Mouse (Mus musculus): ENCODE measurements around the gene Ptbp1. TPM values are rescaled to one million over a fixed set of nuclear protein-coding genes. Genes with fewer than 3 reads are reported as not detected.
A peak's percentile ranks its signal among the peaks of the same experiment; 100 is the strongest.
"Not testable (repeated sequence)": the region's sequence is repeated elsewhere in the genome, so short reads cannot be mapped to it uniquely, and the experiment has no call there.

Ptbp1 gene
- polyA plus RNA-seq, 1 experiment from 2014 or later: 202 TPM

GRCm38 (mm10) chr10:79874290-79874862, 20.1 kb downstream of the Ptbp1 start, which contains the start of the genes Prtn3 and Plppr3:
Gene Prtn3 (plus strand): TSS chr10:79874476.
Gene Plppr3 (minus strand): TSS chr10:79874634.
- H3K9ac ChIP-seq (replicated peaks): peak within 1 kb of the TSS; percentile 94
- peak within 1 kb of the TSS; percentile 74 for H3K4me2 ChIP-seq (replicated peaks)
- peak; percentile 92 for ATAC-seq (ENCODE audit: low FRiP score, low read depth)
- under 1% methylated on average over 48 of the region's 57 CpGs for WGBS
- H3K27ac ChIP-seq (replicated peaks): peak within 1 kb of the TSS; percentile 94
- H3K27me3 ChIP-seq: peaks cover 5% of the 10 kb centered on the region; the same call in 1 of the 2 replicates
- H3K4me1 ChIP-seq: peaks cover 36% of the 10 kb centered on the region
- H3K9me3 ChIP-seq: no peaks in the 10 kb centered on the region
- peaks cover 25% of the 10 kb centered on the region for H3K36me3 ChIP-seq
- H3K4me3 ChIP-seq: peak within 1 kb of the TSS; percentile 78

GRCm38 (mm10) chr10:79877174-79877573, 22.9 kb downstream of the Ptbp1 start:
- Histone ChIP-seq H3K4me2 (replicated peaks) (no peak overlapping the region), H3K27me3 (peaks cover 32% of the 10 kb centered on the region), H3K9me3 (no peaks in the 10 kb centered on the region), H3K4me3 (no peak overlapping the region), H3K4me1 (peaks cover 33% of the 10 kb centered on the region), H3K27ac (replicated peaks) (no peak overlapping the region), H3K36me3 (0 out of 2 replicates have a peak, but pooled peaks cover under 1% of the 10 kb centered on the region), H3K9ac (replicated peaks) (no peak overlapping the region)
- 53% methylated on average over 1 of the region's 1 CpGs for WGBS
- ATAC-seq (ENCODE audit: low FRiP score, low read depth): no peak

GRCm38 (mm10) chr10:79877757-79878156, 23.5 kb downstream of the Ptbp1 start:
- no peak overlapping the region for H3K27ac ChIP-seq (replicated peaks)
- peaks cover 32% of the 10 kb centered on the region for H3K4me1 ChIP-seq
- no peak for ATAC-seq (ENCODE audit: low FRiP score, low read depth)
- H3K27me3 ChIP-seq: peaks cover 38% of the 10 kb centered on the region
- no peaks in the 10 kb centered on the region for H3K36me3 ChIP-seq
- no peak overlapping the region for H3K9ac ChIP-seq (replicated peaks)
- no peak overlapping the region for H3K4me3 ChIP-seq
- H3K9me3 ChIP-seq: no peaks in the 10 kb centered on the region
- H3K4me2 ChIP-seq (replicated peaks): no peak overlapping the region
- WGBS: 46% methylated on average over 12 of the region's 12 CpGs

GRCm38 (mm10) chr10:79879527-79879926, 25.3 kb downstream of the Ptbp1 start:
- no peak overlapping the region for H3K4me3 ChIP-seq
- no peaks in the 10 kb centered on the region for H3K9me3 ChIP-seq
- H3K36me3 ChIP-seq: no peaks in the 10 kb centered on the region
- peaks cover 46% of the 10 kb centered on the region for H3K27me3 ChIP-seq
- no peak for ATAC-seq (ENCODE audit: low FRiP score, low read depth)
- no peak overlapping the region for H3K4me2 ChIP-seq (replicated peaks)
- WGBS: 51% methylated on average over 3 of the region's 3 CpGs
- peaks cover 24% of the 10 kb centered on the region for H3K4me1 ChIP-seq
- H3K9ac ChIP-seq (replicated peaks): no peak overlapping the region
- no peak overlapping the region for H3K27ac ChIP-seq (replicated peaks)

GRCm38 (mm10) chr10:79880721-79881120, 26.5 kb downstream of the Ptbp1 start:
- H3K27me3 ChIP-seq: peaks cover 46% of the 10 kb centered on the region
- no peaks in the 10 kb centered on the region for H3K9me3 ChIP-seq
- no peak overlapping the region for H3K4me3 ChIP-seq
- WGBS: 13% methylated on average over 9 of the region's 9 CpGs
- H3K9ac ChIP-seq (replicated peaks): no peak overlapping the region
- no peak overlapping the region for H3K27ac ChIP-seq (replicated peaks)
- H3K4me1 ChIP-seq: peaks cover 12% of the 10 kb centered on the region
- no peak overlapping the region for H3K4me2 ChIP-seq (replicated peaks)
- H3K36me3 ChIP-seq: no peaks in the 10 kb centered on the region
- ATAC-seq (ENCODE audit: low FRiP score, low read depth): no peak

- WGBS: 7% methylated on average over 22 of the region's 22 CpGs
- no peaks in the 10 kb centered on the region for H3K9me3 ChIP-seq
- H3K4me2 ChIP-seq (replicated peaks): peak overlapping the region; percentile 36
- ATAC-seq (ENCODE audit: low FRiP score, low read depth): no peak
- H3K27ac ChIP-seq (replicated peaks): no peak overlapping the region
- no peak overlapping the region; the same call in 1 of the 2 replicates for H3K4me3 ChIP-seq
- H3K4me1 ChIP-seq: peaks cover 12% of the 10 kb centered on the region
- H3K27me3 ChIP-seq: peaks cover 46% of the 10 kb centered on the region
- no peaks in the 10 kb centered on the region for H3K36me3 ChIP-seq
- peak overlapping the region; percentile 24; the same call in 1 of the 2 replicates for H3K9ac ChIP-seq (replicated peaks)
Measured at GRCm38 (mm10) chr10:79881981-79882380, 27.8 kb downstream of the Ptbp1 start.

- H3K4me3 ChIP-seq: no peak overlapping the region
- 17% methylated on average over 22 of the region's 22 CpGs for WGBS
- H3K4me1 ChIP-seq: peaks cover 12% of the 10 kb centered on the region
- H3K9ac ChIP-seq (replicated peaks): no peak overlapping the region
- no peak overlapping the region for H3K27ac ChIP-seq (replicated peaks)
- ATAC-seq (ENCODE audit: low FRiP score, low read depth): peak; percentile 41; the same call in 1 of the 2 replicates
- no peaks in the 10 kb centered on the region for H3K9me3 ChIP-seq
- no peak overlapping the region for H3K4me2 ChIP-seq (replicated peaks)
- H3K36me3 ChIP-seq: no peaks in the 10 kb centered on the region
- H3K27me3 ChIP-seq: peaks cover 42% of the 10 kb centered on the region
Measured at GRCm38 (mm10) chr10:79883297-79884084, 29.3 kb downstream of the Ptbp1 start.

GRCm38 (mm10) chr10:79884446-79884845, 30.2 kb downstream of the Ptbp1 start:
- no peaks in the 10 kb centered on the region for H3K9me3 ChIP-seq
- no peak overlapping the region for H3K27ac ChIP-seq (replicated peaks)
- ATAC-seq (ENCODE audit: low FRiP score, low read depth): no peak
- H3K9ac ChIP-seq (replicated peaks): no peak overlapping the region
- no peak overlapping the region for H3K4me2 ChIP-seq (replicated peaks)
- H3K4me1 ChIP-seq: peaks cover 10% of the 10 kb centered on the region
- peaks cover 41% of the 10 kb centered on the region for H3K27me3 ChIP-seq
- H3K4me3 ChIP-seq: no peak overlapping the region
- no peaks in the 10 kb centered on the region for H3K36me3 ChIP-seq
- 80% methylated on average over 4 of the region's 4 CpGs for WGBS

- H3K4me2 ChIP-seq (replicated peaks); H3K36me3 ChIP-seq; H3K9me3 ChIP-seq; H3K4me3 ChIP-seq; H3K9ac ChIP-seq (replicated peaks); H3K4me1 ChIP-seq; H3K27ac ChIP-seq (replicated peaks); ATAC-seq (ENCODE audit: low FRiP score, low read depth): not testable (repeated sequence)
- WGBS: 85% methylated on average over 3 of the region's 3 CpGs
- H3K27me3 ChIP-seq: peaks cover 38% of the 10 kb centered on the region
Measured at GRCm38 (mm10) chr10:79884938-79885337, 30.7 kb downstream of the Ptbp1 start.

- Histone ChIP-seq H3K4me1 (peaks cover 10% of the 10 kb centered on the region), H3K27me3 (peaks cover 38% of the 10 kb centered on the region), H3K4me2 (replicated peaks) (no peak within 1 kb of the TSS), H3K4me3 (no peak within 1 kb of the TSS), H3K9me3 (no peaks in the 10 kb centered on the region), H3K27ac (replicated peaks) (no peak within 1 kb of the TSS), H3K9ac (replicated peaks) (no peak within 1 kb of the TSS), H3K36me3 (no peaks in the 10 kb centered on the region)
- ATAC-seq (ENCODE audit: low FRiP score, low read depth): no peak
- WGBS: 81% methylated on average over 6 of the region's 6 CpGs
Measured at GRCm38 (mm10) chr10:79886054-79886453, 31.8 kb downstream of the Ptbp1 start, which contains the start of gene Elane. Gene Elane (plus strand): TSS chr10:79886247.

DNA sequence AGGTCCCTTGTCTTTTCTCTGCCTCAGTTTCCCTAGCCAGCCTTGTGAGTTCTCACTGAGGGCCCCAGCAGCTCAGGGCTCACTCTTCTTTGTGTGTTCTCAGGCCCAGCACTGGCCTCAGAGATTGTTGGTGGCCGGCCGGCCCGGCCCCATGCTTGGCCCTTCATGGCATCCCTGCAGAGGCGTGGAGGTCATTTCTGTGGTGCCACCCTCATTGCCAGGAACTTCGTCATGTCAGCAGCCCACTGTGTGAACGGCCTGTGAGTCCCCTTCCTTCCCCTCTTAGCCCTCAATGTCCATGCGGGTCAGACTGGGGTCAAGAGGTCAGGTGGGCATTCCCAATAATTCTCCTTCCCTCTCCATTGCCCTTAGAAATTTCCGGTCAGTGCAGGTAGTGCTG, 32.4 kb downstream of the Ptbp1 start:
- H3K36me3 ChIP-seq: no peaks in the 10 kb centered on the region
- WGBS: 81% methylated on average over 8 of the region's 8 CpGs

GRCm38 (mm10) chr10:79889386-79889785, 35.2 kb downstream of the Ptbp1 start:
- 98% methylated on average over 2 of the region's 2 CpGs for WGBS
- H3K27me3 ChIP-seq: peaks cover 26% of the 10 kb centered on the region

More for the DNA sequence above, 32.4 kb downstream of the Ptbp1 start:
- ATAC-seq (ENCODE audit: low FRiP score, low read depth): no peak
- Histone ChIP-seq H3K27ac (replicated peaks) (no peak overlapping the region), H3K4me3 (no peak overlapping the region), H3K4me2 (replicated peaks) (no peak overlapping the region), H3K4me1 (peaks cover 10% of the 10 kb centered on the region), H3K27me3 (peaks cover 38% of the 10 kb centered on the region), H3K9ac (replicated peaks) (no peak overlapping the region), H3K9me3 (no peaks in the 10 kb centered on the region)

More at GRCm38 (mm10) chr10:79889386-79889785, 35.2 kb downstream of the Ptbp1 start:
- ATAC-seq (ENCODE audit: low FRiP score, low read depth): no peak
- Histone ChIP-seq H3K9me3 (no peaks in the 10 kb centered on the region), H3K36me3 (peaks cover 3% of the 10 kb centered on the region; the same call in 1 of the 2 replicates), H3K4me1 (no peaks in the 10 kb centered on the region), H3K4me3 (no peak overlapping the region), H3K4me2 (replicated peaks) (no peak overlapping the region), H3K9ac (replicated peaks) (no peak overlapping the region), H3K27ac (replicated peaks) (no peak overlapping the region)

All from midbrain, embryonic 12.5 days (tissue).